Mouse (Mus musculus): Measurements from ENCODE around the gene Cyp4f13.

GRCm38 (mm10) chr17:32927803-32928202 lies 19.4 kb downstream of the Cyp4f13 start:
- no peak for TF ChIP-seq POLR2A (IDR thresholded peaks at IDR 0.05; ENCODE audit: insufficient read depth, low read depth, low read length)
- no peak for TF ChIP-seq CTCF (IDR thresholded peaks at IDR 0.05; ENCODE audit: insufficient read depth, low read depth, low read length)

All from olfactory bulb, adult 2 months (tissue).